Mouse (Mus musculus): ENCODE measurements around the gene Zfp36l2.

DNA sequence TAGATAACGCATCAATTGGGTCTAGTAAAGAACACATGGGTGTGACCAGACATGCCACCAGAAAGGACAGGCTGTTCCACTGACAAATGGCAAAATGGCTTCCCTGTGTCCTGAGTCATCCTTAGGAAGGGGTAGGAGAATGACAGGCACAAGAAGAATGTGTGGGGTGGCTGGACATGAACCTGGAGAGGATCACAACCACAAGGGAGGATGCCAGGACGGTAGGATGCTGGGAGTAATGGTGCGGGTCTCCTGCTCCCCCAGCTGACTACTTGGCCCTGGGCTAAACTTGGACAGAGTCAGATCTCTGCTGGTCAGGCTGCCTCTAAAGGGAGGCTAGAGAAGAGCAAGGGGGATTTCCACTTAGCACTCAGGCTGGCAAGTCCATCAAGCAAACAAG is 8.1 kb upstream of the Zfp36l2 start:
- TF ChIP-seq RAD21 (IDR thresholded peaks at IDR 0.05; ENCODE audit: low read depth, low read length) (no peak), NRF1 (IDR thresholded peaks at IDR 0.05; ENCODE audit: low read depth, low read length) (no peak), SMC3 (IDR thresholded peaks at IDR 0.05; ENCODE audit: low read depth, low read length) (no peak), EP300 (IDR thresholded peaks at IDR 0.05; ENCODE audit: low read length) (no peak), POLR2A (IDR thresholded peaks at IDR 0.05; ENCODE audit: low read depth, low read length) (no peak), NELFE (IDR thresholded peaks at IDR 0.05; ENCODE audit: low read depth, low read length) (no peak), JUN (IDR thresholded peaks at IDR 0.05; ENCODE audit: insufficient read depth, low read depth, low read length) (no peak), ELF1 (IDR thresholded peaks at IDR 0.05; ENCODE audit: low read depth, low read length) (no peak), CTCF (conservative IDR thresholded peaks at IDR 0.05 in 1 of 2, IDR thresholded peaks at IDR 0.05 in 1 of 2; ENCODE audit: low read depth in 2 of 2, low read length in 2 of 2) (no peak), CHD1 (IDR thresholded peaks at IDR 0.05; ENCODE audit: low read depth, low read length) (no peak)
